Mouse (Mus musculus): ENCODE data around the gene Peli1.

GRCm38 (mm10) chr11:21100704-21101103 lies 9.6 kb downstream of the Peli1 start:
- no peak for TF ChIP-seq CTCF (IDR thresholded peaks at IDR 0.05; ENCODE audit: borderline replicate concordance, extremely low read depth, insufficient read depth, insufficient read length)
- TF ChIP-seq POLR2A (IDR thresholded peaks at IDR 0.05; ENCODE audit: borderline replicate concordance, extremely low read depth, insufficient read depth, insufficient read length, poor library complexity, severe bottlenecking): no peak

All from brain, embryonic 14.5 days (tissue).